Mouse (Mus musculus): ENCODE data around the gene Pdgfb.

GRCm38 (mm10) chr15:80005436-80005835 lies 9.3 kb downstream of the Pdgfb start:
- TF ChIP-seq POLR2A (IDR thresholded peaks at IDR 0.05; ENCODE audit: low read depth, low read length) (no peak), ZNF384 (IDR thresholded peaks at IDR 0.05; ENCODE audit: low read depth, low read length) (no peak), SMC3 (IDR thresholded peaks at IDR 0.05; ENCODE audit: low read depth, low read length) (no peak), ETS1 (conservative IDR thresholded peaks at IDR 0.05; ENCODE audit: low read depth, low read length) (no peak)
